Mouse (Mus musculus) embryo, embryonic 9.5 days (tissue): ENCODE measurements around the gene Mbnl3.

Source experiments
- DNase-seq: peaks from one replicate; pipeline ENCODE4 v3.0.0-alpha.2; 2017; ENCODE audit errors: extremely low spot score

The Mbnl3 gene

DNA sequence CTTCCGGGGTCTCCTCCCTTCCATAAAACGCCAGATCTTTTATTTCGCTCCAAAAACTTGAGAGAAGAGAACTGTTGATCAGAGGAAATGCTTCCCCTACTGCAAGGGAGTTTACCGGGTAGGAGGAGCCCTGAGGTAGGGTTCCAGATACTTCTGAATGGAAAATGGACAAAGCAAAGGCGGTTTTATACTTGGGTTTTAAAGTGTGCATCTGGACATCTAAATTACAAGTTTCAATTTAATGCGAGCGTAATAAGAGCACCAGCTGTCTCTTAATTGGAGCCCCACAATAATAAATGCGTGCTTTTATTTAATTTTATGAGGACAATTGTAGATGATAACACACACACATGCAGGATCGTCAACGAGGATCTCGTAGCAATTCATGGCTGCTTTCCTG lies at the start of gene Mbnl3:
Gene Mbnl3, minus strand, starts transcription at position 101 of the 400 bp plus-strand sequence.
- no peak for DNase-seq

DNA sequence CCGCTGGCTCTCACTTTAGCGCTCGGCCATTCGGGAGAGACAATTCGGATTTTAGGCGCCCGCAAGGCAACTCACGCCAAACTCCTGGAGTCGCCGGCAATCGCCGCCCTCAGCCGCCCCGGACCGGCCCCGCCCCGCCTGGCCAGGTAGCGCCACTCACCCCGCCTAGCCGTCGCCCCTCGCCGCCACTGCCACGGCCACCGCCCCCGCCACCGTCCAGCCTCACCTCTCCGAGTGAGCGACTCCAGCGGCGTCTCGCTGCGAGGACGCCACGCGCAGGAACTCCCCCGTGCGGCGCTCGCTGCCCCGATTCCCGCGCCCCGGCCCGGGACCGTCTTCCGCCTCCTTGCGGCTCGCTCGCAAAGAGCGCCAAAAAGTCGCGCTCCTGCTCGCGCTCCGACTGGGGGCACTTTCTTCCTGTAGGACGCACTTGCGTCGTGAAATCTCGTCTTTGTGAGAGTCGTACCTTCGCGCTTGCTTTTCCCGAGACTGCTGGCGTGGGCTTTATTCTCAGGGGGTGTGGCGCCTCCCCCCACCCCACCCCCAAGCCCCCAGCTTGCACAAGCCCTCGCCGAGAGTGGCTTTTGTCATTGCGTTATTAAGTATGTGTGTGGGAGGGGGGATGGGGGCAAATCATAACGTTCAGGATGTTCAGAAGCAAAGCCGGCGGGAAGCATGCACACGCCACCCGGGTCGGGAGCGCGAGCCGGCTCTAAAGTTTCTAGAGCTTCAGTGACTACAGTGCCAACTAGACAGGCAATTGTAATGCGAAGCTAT lies 596 bp downstream of the Mbnl3 start:
- DNase-seq: peak; percentile 49

DNA sequence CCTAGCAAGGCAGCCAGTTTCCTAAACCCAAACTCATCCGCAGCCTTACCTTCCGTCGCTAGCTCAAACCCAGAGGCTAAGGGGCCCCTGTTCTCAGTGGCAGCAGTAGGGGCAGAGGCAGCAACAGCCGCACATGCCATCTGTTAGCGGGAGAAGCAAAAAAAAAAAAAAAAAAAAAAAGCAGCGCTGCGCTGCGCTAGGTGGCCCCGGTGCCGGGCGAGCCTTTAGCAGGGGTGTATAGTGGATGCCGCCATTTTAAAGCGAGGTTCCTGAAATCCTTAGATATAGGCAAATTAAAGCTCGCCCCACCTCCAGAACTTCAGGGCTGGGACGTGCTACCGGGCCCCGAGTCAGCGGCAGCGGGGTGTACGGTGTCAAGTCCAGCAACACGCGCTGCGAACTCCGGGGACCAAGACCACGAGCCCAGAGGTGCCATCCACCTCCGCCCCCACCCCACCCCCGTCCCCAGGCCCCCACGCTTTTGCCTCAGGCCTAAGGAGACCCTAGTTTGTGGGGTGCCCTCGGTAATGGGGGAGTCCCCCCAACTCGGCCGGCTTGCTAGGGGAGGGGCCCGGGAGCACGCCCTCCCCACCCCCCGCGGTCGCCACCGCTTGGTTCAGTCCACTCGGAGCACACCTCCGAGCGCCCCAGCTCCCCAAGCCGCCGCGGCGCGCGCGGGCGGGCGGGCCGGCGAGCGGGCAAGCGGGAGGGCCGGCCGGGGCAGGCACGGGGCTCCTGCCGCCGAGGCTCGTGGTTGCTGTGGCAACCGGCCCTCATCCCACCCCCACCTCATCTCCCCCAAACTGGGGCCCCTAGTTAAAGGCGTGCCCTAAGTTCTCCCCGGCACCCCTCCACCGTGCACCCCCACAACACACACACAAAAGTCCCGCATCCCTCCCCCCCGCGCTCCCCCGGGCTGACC lies 1.4 kb downstream of the Mbnl3 start:
- DNase-seq: peak; percentile 54

- DNase-seq: no peak
Measured at GRCm38 (mm10) chrX:51197012-51197411, 9.3 kb downstream of the Mbnl3 start.

GRCm38 (mm10) chrX:51171914-51172313 lies 34.4 kb downstream of the Mbnl3 start:
- DNase-seq: no peak

GRCm38 (mm10) chrX:51171413-51171812 lies 34.9 kb downstream of the Mbnl3 start:
- peak; percentile 1 for DNase-seq

DNA sequence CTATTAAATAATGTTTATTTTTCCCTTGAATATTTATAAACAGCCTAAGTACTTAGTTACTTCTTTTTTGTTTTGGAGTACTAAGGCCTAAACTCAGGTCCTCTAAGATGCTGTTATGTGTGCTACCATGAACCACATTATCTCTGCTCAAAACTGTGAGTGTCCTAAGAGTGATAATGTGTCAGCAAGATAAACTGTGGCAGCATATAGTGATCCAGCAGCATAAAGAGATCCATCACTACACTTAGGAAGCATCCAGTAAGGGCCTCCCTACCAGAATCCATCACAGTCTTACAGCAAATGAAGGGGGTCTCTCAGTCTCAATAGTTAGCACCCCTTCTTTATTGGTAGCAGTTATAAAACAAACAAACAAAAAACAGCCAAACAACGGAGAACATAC lies 35.9 kb downstream of the Mbnl3 start:
- no peak for DNase-seq

- DNase-seq: no peak
Measured at GRCm38 (mm10) chrX:51169476-51170045, 36.8 kb downstream of the Mbnl3 start.

DNA sequence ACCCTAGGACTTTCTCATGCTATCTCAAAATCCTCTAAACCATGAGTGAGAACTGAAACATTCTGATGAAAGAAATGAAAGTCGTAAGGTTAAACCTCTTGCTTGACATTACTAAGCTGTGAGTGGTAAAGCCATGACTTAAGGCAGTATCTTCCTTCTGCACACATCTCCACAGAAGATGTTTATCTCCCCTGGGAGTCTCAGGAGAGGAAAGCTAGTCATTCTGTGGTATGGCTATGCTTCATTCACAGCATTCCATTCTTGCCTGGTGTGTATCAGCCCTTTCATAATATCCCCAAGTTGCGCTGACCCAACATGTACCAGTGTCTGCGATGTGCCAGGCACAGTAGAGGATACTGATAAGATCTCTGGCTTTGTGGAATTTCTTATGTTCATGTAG lies 38.4 kb downstream of the Mbnl3 start:
- DNase-seq: no peak

DNA sequence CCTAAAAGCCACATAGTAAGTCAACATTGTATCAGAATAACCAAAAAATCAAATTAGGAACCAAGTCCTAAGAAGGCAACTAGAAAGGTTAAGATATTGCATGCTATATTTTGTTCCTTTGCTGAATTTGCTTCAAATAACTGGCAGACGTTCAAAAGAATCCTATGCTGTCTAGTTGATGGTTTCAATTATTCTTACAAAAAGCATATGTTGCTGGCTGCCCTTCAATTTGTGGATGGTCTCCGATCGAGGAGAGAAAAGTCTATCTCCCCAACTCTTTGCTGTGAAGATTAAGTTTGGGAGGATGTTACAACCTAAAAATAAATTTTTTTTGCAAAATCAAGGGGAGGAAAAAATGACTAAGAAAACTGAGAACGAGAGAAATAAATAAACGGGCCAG lies 41.6 kb downstream of the Mbnl3 start:
- no peak for DNase-seq

DNA sequence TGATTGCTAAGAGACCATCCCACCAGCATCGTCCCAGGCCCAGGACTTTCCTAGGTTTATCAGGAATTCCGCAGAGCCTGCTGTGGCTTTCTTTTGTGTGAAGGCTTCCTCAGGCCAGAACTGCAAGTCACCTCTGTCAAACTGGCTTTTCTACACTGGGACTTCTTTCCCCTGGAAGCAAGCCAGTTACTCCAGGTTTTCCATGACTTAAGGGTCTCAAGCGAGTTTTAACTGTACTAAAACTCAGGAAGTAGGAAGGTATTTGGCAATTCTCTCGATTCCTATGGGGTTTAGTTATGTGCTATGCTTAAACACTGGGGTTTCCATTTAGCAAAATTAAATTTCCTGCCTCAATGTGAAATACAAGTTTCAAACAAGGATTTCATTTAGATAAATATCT lies 57.9 kb downstream of the Mbnl3 start:
- no peak for DNase-seq

GRCm38 (mm10) chrX:51146351-51146750 lies 60.0 kb downstream of the Mbnl3 start:
- DNase-seq: peak; percentile 2

GRCm38 (mm10) chrX:51140055-51140454 lies 66.3 kb downstream of the Mbnl3 start:
- no peak for DNase-seq

GRCm38 (mm10) chrX:51131325-51131724 lies 75.0 kb downstream of the Mbnl3 start:
- DNase-seq: no peak

GRCm38 (mm10) chrX:51102748-51103147 lies 103.6 kb downstream of the Mbnl3 start:
- DNase-seq: no peak

- DNase-seq: no peak
Measured at GRCm38 (mm10) chrX:51084972-51085371, 121.4 kb downstream of the Mbnl3 start.

DNA sequence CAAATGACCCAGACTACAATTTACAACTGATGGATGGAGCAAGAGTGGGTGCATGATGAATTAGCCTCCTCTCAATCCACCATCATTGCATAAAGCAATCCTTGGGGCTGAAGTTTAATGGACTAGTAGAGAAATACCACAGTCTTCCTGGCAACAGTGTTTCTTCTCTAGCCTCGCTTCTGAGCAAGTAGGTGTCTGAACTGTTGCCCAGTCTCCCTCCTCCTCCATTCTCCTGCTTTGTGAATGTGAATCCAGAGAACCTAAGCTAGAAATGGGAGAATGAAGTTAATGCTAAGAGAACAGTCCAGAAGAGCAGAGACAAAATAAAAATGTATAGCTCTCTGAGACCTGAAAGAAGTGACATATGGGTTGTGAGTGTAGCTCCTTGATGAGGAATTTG lies 122.1 kb downstream of the Mbnl3 start:
- no peak for DNase-seq

DNA sequence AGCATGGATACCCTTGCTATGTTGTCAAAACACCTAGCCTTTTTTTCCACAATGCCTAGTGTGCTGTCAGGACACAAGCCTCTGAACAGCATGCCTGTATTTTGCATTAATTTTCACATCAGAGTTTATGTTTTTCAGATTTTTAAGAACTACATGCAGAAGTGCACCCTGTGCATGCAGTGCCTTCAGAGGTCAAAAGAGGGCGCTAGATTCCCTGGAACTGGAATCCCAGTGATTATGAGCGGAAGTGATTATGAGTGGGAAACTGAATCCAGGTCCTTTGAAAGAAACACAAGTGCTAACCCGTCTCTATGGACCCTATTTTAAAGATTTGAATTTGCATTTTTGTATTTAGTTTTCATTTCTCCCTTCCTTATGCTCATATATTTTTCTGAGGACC lies 129.6 kb downstream of the Mbnl3 start:
- peak; percentile 2 for DNase-seq
